ENCODE assay signal across 8 mouse cellular contexts in genomic region chr7:45437521-45438276, GRCm38 (mm10). TPM values are rescaled to one million over a fixed set of nuclear protein-coding genes. Genes with fewer than 3 reads are reported as not detected.
A peak's percentile ranks its signal among the peaks of the same experiment; 100 is the strongest.
DNase-seq lines count a peak whose midpoint lies in the region; ATAC-seq and TF ChIP-seq lines count a peak whose summit lies in the region.

Gene Ruvbl2, minus strand, starts transcription at chr7:45438096.

- TF ChIP-seq CTCF in brain, embryonic 14.5 days (IDR thresholded peaks at IDR 0.05; ENCODE audit: borderline replicate concordance, extremely low read depth, insufficient read depth, insufficient read length): peak; percentile 20; the same call in 1 of the 2 replicates

- H3K27me3 ChIP-seq in intestine, embryonic 16.5 days (replicated peaks; ENCODE audit: control insufficient read depth, insufficient read depth, low read length): no peaks in the 10 kb centered on the region
- no peaks in the 10 kb centered on the region for H3K27me3 ChIP-seq in limb, embryonic 14.5 days (ENCODE audit: control insufficient read depth, insufficient read depth, low read length)
- H3K27me3 ChIP-seq in midbrain, embryonic 14.5 days (ENCODE audit: control insufficient read depth, insufficient read depth, low read length): no peaks in the 10 kb centered on the region

- peak within 1 kb of the TSS; percentile 18; the same call in 1 of the 2 replicates for H3K9ac ChIP-seq in intestine, embryonic 16.5 days (ENCODE audit: low read depth, low read length)
- no peak within 1 kb of the TSS for H3K9ac ChIP-seq in limb, embryonic 14.5 days (ENCODE audit: low read depth, low read length, severe bottlenecking)
- H3K9ac ChIP-seq in midbrain, embryonic 14.5 days (replicated peaks; ENCODE audit: low read length): no peak within 1 kb of the TSS

- 26% methylated on average over 19 of the region's 19 CpGs for WGBS in intestine, embryonic 16.5 days
- WGBS in limb, embryonic 14.5 days: 11% methylated on average over 18 of the region's 19 CpGs
- 24% methylated on average over 19 of the region's 19 CpGs for WGBS in midbrain, embryonic 14.5 days

- no peak within 1 kb of the TSS for H3K4me3 ChIP-seq in intestine, embryonic 16.5 days (ENCODE audit: low read length)
- 0 out of 2 replicates have a peak within 1 kb of the TSS, but pooled peaks have one; percentile 2 for H3K4me3 ChIP-seq in limb, embryonic 14.5 days (replicated peaks; ENCODE audit: low read length)
- no peak within 1 kb of the TSS for H3K4me3 ChIP-seq in midbrain, embryonic 14.5 days (replicated peaks; ENCODE audit: low read depth, low read length)

- DNase-seq in layer of hippocampus, adult 18-20 months (ENCODE audit: low spot score in 2 of 2): no peak
- no peak for DNase-seq in layer of hippocampus, adult 11-12 months (ENCODE audit: low spot score)
- DNase-seq in brain, embryonic 14.5 days (ENCODE audit: low read depth): no peak
- DNase-seq in gastrocnemius, postnatal 4 days (ENCODE audit: low spot score in 2 of 2): no peak
- no peak for DNase-seq in limb, embryonic 14.5 days (ENCODE audit: low spot score)
- no peak for DNase-seq in midbrain, embryonic 14.5 days
- DNase-seq in frontal cortex, postnatal 36 days (ENCODE audit: low spot score in 2 of 2): no peak

- peaks cover 33% of the 10 kb centered on the region for H3K4me1 ChIP-seq in intestine, embryonic 16.5 days (ENCODE audit: control insufficient read depth, insufficient read depth, low read length)
- peaks cover 37% of the 10 kb centered on the region for H3K4me1 ChIP-seq in limb, embryonic 14.5 days (ENCODE audit: control insufficient read depth, insufficient read depth, low read length)
- H3K4me1 ChIP-seq in midbrain, embryonic 14.5 days (ENCODE audit: control insufficient read depth, insufficient read depth, low read length): peaks cover 28% of the 10 kb centered on the region

- H3K9me3 ChIP-seq in intestine, embryonic 16.5 days (ENCODE audit: control insufficient read depth, low read length): no peaks in the 10 kb centered on the region
- H3K9me3 ChIP-seq in limb, embryonic 14.5 days (ENCODE audit: control insufficient read depth, low read length): no peaks in the 10 kb centered on the region
- no peaks in the 10 kb centered on the region for H3K9me3 ChIP-seq in midbrain, embryonic 14.5 days (ENCODE audit: control insufficient read depth, low read length)

- no peak for TF ChIP-seq POLR2A in brain, embryonic 14.5 days (IDR thresholded peaks at IDR 0.05; ENCODE audit: borderline replicate concordance, extremely low read depth, insufficient read depth, insufficient read length, poor library complexity, severe bottlenecking)
- TF ChIP-seq POLR2A in limb, embryonic 14.5 days (IDR thresholded peaks at IDR 0.05; ENCODE audit: borderline replicate concordance, extremely low read depth, insufficient read depth, insufficient read length): no peak

- ATAC-seq in intestine, embryonic 16.5 days: no peak
- no peak for ATAC-seq in limb, embryonic 14.5 days (ENCODE audit: low FRiP score, low read depth)
- ATAC-seq in midbrain, embryonic 14.5 days (ENCODE audit: low FRiP score, low TSS enrichment): no peak

- peak within 1 kb of the TSS; percentile 34 for H3K4me2 ChIP-seq in intestine, embryonic 16.5 days (ENCODE audit: low read depth, low read length)
- H3K4me2 ChIP-seq in limb, embryonic 14.5 days (replicated peaks; ENCODE audit: low read depth, low read length, severe bottlenecking): peak within 1 kb of the TSS; percentile 36
- peak within 1 kb of the TSS; percentile 4; the same call in 1 of the 2 replicates for H3K4me2 ChIP-seq in midbrain, embryonic 14.5 days (ENCODE audit: low read length)

- no peak within 1 kb of the TSS for H3K27ac ChIP-seq in intestine, embryonic 16.5 days (ENCODE audit: low read length)
- H3K27ac ChIP-seq in limb, embryonic 14.5 days (replicated peaks; ENCODE audit: low read depth, low read length): no peak within 1 kb of the TSS; the same call in 1 of the 2 replicates
- H3K27ac ChIP-seq in midbrain, embryonic 14.5 days (replicated peaks; ENCODE audit: low read depth, low read length): no peak within 1 kb of the TSS

- no peaks in the 10 kb centered on the region; the same call in 1 of the 2 replicates for H3K36me3 ChIP-seq in intestine, embryonic 16.5 days (ENCODE audit: control insufficient read depth, insufficient read depth, low read length)
- peaks cover 28% of the 10 kb centered on the region for H3K36me3 ChIP-seq in limb, embryonic 14.5 days (ENCODE audit: control insufficient read depth, insufficient read depth, low read length)
- peaks cover 14% of the 10 kb centered on the region for H3K36me3 ChIP-seq in midbrain, embryonic 14.5 days (ENCODE audit: control insufficient read depth, insufficient read depth, low read length)

RNA-seq across cellular contexts. Expression of gene Ruvbl2, which starts in this region (rescaled TPM):
- 10 to 100 TPM; 34.6 to 37.7 TPM for total RNA-seq in layer of hippocampus, adult 18-20 months (2021)
- 125 and 158 TPM in 2 replicates for polyA plus RNA-seq in brain, embryonic 14.5 days (2012; rRNA removed)
- total RNA-seq in gastrocnemius, postnatal 4 days (2021): 10 to 100 TPM; 41.4 to 41.8 TPM
- 121 and 134 TPM in 2 replicates for polyA plus RNA-seq in intestine, embryonic 16.5 days (2015; fragmentation: Nextera tagmentation; extraction: Ambion mirVana)
- polyA plus RNA-seq in limb, embryonic 14.5 days (2012; rRNA removed): 120 TPM in 2 replicates
- 119 and 126 TPM in 2 replicates for polyA plus RNA-seq in limb, embryonic 14.5 days (2014; fragmentation: Nextera tagmentation; extraction: Ambion mirVana)
- 110 and 114 TPM in 2 replicates for polyA plus RNA-seq in midbrain, embryonic 14.5 days (2014; fragmentation: Nextera tagmentation; extraction: Ambion mirVana)
